Mouse (Mus musculus) T-helper 1 cell (primary cell): ENCODE data around the gene Lmbrd2.
"Not testable (repeated sequence)": the region's sequence is repeated elsewhere in the genome, so short reads cannot be mapped to it uniquely, and the experiment has no call there.

Experiments used
- in situ Hi-C: fragments of 300-600 bp; cut with MboI, MseI; formaldehyde crosslinking; loops from one replicate; pipeline ENCODE4 v1.15.1; 2025; ENCODE audit warnings: high pct_unique_total_duplicates

Gene Lmbrd2

DNA sequence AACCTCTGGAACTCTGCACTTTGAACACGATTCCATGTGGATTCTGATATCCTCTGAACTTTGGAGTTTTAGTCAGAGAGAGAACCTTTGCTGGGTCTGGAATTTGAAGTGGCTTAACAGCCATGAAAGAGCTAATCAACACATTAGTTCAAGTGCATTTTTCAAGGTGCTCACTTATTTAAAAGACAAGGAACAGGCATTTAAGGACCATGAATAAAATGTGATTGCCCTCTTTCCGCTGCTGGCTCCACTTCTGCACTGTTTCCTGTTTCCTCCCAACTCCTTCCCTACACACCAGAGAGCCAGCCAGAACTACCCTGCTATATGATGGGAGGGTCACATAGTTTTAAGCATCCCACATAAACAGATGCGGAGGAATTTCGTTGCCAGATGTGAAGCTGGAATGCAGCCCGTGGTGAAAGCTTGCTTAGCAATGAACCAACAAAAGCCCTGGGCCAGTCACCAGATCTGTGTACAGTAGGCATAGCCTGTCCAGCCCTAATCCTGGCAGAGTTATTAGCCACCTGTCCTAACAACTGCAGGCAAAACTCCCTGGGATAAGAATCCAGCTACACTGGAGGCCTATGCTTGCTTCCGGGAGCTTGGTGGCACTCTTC is 5.4 kb upstream of the Lmbrd2 start:
- in situ Hi-C loops = no loop called here

- in situ Hi-C loops = no loop called here
Observed at GRCm38 (mm10) chr15:9139447-9139846, 903 bp upstream of the Lmbrd2 start.

DNA sequence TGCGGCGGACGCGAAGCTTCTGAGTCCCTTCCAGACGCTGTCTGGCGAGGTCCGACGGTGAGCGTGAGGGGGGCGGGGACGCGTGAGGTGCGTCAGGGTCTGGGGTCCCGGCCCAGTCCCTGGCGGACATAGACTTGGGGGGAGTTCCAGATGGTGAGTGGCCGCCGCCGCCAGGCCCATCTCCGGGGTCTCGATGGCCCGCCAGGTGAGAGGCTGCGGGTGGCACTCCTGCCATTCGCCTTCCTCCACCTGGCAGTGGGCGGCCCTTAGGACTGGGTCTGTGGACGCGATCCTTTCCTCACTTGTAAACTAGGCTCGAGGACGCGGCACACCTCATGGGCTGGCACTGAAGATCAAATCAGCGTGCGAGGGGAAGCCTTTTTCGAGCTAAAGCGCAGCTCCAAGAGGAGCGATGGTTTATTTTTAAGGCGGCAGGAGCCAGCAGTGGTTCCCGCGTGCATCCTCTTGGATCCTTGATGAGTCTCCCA is 378 bp downstream of the Lmbrd2 start:
- in situ Hi-C loops = loop anchor here (10.0 kb wide), 1 partner anchor 66 kb away; the partner anchor contains the start of gene Nadk2

GRCm38 (mm10) chr15:9155325-9155724 is 15.0 kb downstream of the Lmbrd2 start, which contains the start of gene Skp2:
Gene Skp2 (minus strand): TSS chr15:9155425.
- in situ Hi-C loops = no loop called here

DNA sequence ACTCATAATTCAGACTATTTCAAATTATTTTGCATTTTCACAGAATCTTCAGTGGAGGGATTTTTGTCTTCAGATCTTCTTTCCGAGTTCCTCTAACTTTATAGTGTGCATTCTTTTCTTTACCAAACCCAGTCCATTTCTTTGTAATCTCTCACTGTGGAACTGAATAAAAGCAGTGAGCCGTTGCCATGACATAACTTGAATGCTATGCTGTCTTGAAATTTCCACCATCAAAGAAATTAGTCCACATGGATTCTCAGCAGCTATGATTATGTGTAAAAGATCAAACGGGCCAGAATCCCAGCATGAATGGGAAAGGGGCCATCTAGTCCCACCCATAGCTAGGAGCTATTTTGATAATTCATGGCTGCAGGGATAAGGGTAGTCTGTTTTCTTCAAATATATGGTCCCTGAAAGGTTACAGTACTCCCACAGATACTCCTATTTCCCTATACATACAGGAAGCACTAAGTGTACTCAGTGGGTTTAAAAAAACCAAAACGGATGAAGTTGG is 22.3 kb downstream of the Lmbrd2 start:
- in situ Hi-C loops = no loop called here

DNA sequence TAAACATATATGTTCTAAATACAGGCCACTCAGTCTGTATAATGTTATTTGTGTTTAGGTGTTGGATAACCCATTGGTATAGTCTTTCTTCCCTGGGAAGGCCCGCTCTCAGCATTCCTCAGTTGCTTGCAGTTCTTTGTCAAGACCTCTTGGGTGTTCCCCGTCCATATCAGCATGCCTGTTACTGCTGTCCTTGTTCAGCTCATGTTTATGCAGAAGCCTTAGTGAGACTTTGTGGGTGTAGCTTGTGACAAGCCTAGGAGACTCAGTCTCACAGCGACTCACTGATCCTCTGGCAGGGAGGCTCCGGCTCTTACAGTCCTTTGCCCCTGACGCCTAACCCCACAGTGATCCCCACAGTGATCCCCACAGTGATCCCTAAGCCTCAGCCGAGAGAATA is 23.8 kb downstream of the Lmbrd2 start:
- in situ Hi-C loops = no loop called here

GRCm38 (mm10) chr15:9177038-9177437 is 36.7 kb downstream of the Lmbrd2 start:
- in situ Hi-C loops = no loop called here

DNA sequence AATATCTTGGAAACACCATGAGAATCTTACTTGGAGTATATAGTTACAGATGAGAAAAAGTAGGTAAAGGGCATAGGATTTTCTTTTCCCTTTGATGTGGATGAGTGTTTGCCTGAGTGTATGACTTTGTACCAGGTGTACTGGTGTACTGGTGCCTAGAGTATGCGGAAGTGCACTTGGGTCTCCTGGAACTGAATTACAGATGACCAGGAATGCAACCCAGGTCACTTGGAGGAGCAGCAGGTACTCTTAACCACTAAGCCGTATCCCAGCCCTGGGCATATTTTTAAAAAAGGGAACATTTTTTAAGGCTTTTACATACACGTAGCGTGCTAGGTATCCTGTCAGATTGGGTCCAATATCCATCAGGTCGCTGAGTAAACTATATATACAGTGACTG is 43.6 kb downstream of the Lmbrd2 start:
- in situ Hi-C loops = no loop called here

GRCm38 (mm10) chr15:9189796-9190195 is 49.4 kb downstream of the Lmbrd2 start:
- in situ Hi-C loops = no loop called here

GRCm38 (mm10) chr15:9192685-9193084 is 52.3 kb downstream of the Lmbrd2 start:
- in situ Hi-C loops = not testable (repeated sequence)

GRCm38 (mm10) chr15:9198421-9198820 is 58.1 kb downstream of the Lmbrd2 start:
- in situ Hi-C loops = no loop called here

DNA sequence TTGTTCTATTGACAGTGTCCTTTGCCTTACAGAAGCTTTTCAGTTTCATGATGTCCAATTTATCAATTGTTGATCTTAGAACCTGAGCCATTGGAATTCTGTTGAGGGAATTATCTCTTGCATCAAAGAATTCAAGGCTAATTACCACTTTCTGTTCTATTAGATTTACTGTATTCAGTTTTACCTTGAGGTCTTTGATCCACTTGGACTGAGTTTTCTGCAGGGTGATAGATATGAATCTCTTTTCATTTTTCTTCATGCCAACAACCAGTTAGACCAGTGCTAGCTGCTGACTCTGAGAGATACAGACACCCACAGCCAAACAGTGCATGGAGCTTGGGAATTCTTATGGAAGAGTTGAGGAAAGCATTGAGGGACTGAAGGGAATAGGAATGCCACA is 71.5 kb downstream of the Lmbrd2 start:
- in situ Hi-C loops = no loop called here

- in situ Hi-C loops = not testable (repeated sequence)
Observed at GRCm38 (mm10) chr15:9213026-9213425, 72.7 kb downstream of the Lmbrd2 start.

DNA sequence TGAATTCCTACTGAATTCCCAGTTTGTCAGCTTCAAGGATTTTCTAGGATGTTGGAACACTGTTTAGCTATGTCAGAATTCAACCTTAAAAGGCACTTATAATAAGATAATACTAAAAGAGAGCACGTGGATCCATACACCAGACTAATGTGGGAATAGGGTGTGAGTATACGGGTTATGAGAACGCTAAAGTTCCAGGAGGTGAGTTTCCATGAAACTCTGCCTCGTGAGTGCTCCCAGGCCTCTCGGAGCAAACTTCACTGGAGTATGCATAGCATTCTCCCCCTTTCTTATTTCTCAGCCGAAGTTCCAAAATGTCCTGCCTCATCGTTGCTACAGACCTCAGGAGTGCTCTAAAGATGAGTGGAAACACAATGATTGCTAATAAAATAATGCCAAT is 73.1 kb downstream of the Lmbrd2 start:
- in situ Hi-C loops = not testable (repeated sequence)

DNA sequence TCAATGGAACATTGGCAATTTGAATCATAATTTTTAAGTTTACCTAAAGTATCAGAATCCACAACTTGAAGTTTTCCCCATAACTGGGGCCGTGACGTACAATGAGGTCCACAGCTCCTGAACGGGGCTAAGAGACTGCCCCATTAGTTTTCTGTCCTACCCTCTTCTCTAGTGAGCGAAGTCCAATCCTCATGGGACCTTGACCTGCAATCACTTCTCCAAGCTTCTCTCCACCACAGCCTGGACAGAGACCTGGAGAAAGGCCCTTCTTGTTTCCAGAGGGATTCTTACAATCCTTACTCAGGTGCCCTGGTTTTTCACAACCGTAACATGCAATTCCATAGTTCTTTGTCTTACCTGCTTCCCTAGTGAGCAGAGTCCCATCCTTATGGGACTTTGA is 76.1 kb downstream of the Lmbrd2 start:
- in situ Hi-C loops = no loop called here

- in situ Hi-C loops = not testable (repeated sequence)
Observed at GRCm38 (mm10) chr15:9230917-9231316, 90.6 kb downstream of the Lmbrd2 start.

DNA sequence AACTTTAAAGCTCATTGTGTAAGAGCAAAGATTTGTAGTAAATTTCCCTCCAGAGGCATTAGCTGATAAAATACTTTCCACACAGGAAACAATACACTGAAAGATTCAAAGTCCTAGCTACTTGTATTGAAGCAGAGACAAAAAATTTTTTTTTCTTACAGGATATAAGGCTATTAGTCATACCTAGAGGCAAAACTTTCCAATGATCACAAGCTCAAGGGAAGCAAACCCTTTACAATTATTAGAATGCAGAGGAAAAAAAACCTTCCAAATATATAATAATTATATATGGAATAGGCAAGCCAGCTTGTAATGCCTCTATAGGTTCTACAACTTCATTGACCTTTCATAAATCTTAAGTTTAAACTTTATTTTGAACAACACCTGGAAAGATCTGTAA is 106.0 kb downstream of the Lmbrd2 start:
- in situ Hi-C loops = no loop called here
